Mouse (Mus musculus): ENCODE results near the gene Hcfc1r1. TPM values are rescaled to one million over a fixed set of nuclear protein-coding genes. Genes with fewer than 3 reads are reported as not detected.
A peak's percentile ranks its signal among the peaks of the same experiment; 100 is the strongest.

Gene Hcfc1r1
- 45.5 and 53.0 TPM in 2 replicates for polyA plus RNA-seq (2014; fragmentation: Nextera tagmentation; extraction: Ambion mirVana)

GRCm38 (mm10) chr17:23673424-23674073 lies at the start of gene Hcfc1r1, which contains the start of gene Thoc6:
TSS of gene Hcfc1r1 (plus strand) at chr17:23673596.
TSS of gene Thoc6 (minus strand) at chr17:23673882.
- peak within 1 kb of the TSS; percentile 55 for H3K4me3 ChIP-seq (ENCODE audit: low read depth, low read length)
- WGBS = under 1% methylated on average over 45 of the region's 45 CpGs
- peak; percentile 91 for ATAC-seq (ENCODE audit: insufficient number of reproducible peaks, low FRiP score, low TSS enrichment, low read depth)
- DNase-seq (ENCODE audit: low spot score) = peak; percentile 94
- peaks cover 18% of the 10 kb centered on the region for H3K27me3 ChIP-seq (ENCODE audit: control insufficient read depth, insufficient read depth, low read length)
- H3K4me1 ChIP-seq (ENCODE audit: control insufficient read depth, insufficient read depth, low read length) = peaks cover 23% of the 10 kb centered on the region
- no peak within 1 kb of the TSS; the same call in 1 of the 2 replicates for H3K27ac ChIP-seq (replicated peaks; ENCODE audit: low read depth, low read length)
- peaks cover 6% of the 10 kb centered on the region for H3K36me3 ChIP-seq (ENCODE audit: control insufficient read depth, insufficient read depth, low read length)
- peak within 1 kb of the TSS; percentile 61 for H3K9ac ChIP-seq (ENCODE audit: low read length)
- no peaks in the 10 kb centered on the region for H3K9me3 ChIP-seq (ENCODE audit: control insufficient read depth, low read length)
- H3K4me2 ChIP-seq (ENCODE audit: low read depth, severe bottlenecking) = peak within 1 kb of the TSS; percentile 76

- ATAC-seq (ENCODE audit: insufficient number of reproducible peaks, low FRiP score, low TSS enrichment, low read depth) = no peak
Measured at GRCm38 (mm10) chr17:23627813-23628212, 45.6 kb upstream of the Hcfc1r1 start.

GRCm38 (mm10) chr17:23630195-23631020 lies 43.0 kb upstream of the Hcfc1r1 start:
- Histone ChIP-seq H3K9me3 (ENCODE audit: control insufficient read depth, low read length) (no peaks in the 10 kb centered on the region), H3K36me3 (ENCODE audit: control insufficient read depth, insufficient read depth, low read length) (no peaks in the 10 kb centered on the region), H3K27me3 (ENCODE audit: control insufficient read depth, insufficient read depth, low read length) (no peaks in the 10 kb centered on the region), H3K4me3 (ENCODE audit: low read depth, low read length) (no peak overlapping the region), H3K27ac (replicated peaks; ENCODE audit: low read depth, low read length) (no peak overlapping the region), H3K9ac (ENCODE audit: low read length) (no peak overlapping the region), H3K4me1 (ENCODE audit: control insufficient read depth, insufficient read depth, low read length) (no peaks in the 10 kb centered on the region; the same call in 1 of the 2 replicates), H3K4me2 (ENCODE audit: low read depth, severe bottlenecking) (peak overlapping the region; percentile 33)
- WGBS = 17% methylated on average over 22 of the region's 22 CpGs
- peak; percentile 83 for ATAC-seq (ENCODE audit: insufficient number of reproducible peaks, low FRiP score, low TSS enrichment, low read depth)
- peak; percentile 86 for DNase-seq (ENCODE audit: low spot score)

More at GRCm38 (mm10) chr17:23627813-23628212, 45.6 kb upstream of the Hcfc1r1 start:
- H3K27me3 ChIP-seq (ENCODE audit: control insufficient read depth, insufficient read depth, low read length) = no peaks in the 10 kb centered on the region
- H3K4me2 ChIP-seq (ENCODE audit: low read depth, severe bottlenecking) = no peak overlapping the region
- H3K27ac ChIP-seq (replicated peaks; ENCODE audit: low read depth, low read length) = no peak overlapping the region
- H3K4me1 ChIP-seq (ENCODE audit: control insufficient read depth, insufficient read depth, low read length) = no peaks in the 10 kb centered on the region; the same call in 1 of the 2 replicates
- 42% methylated on average over 7 of the region's 7 CpGs for WGBS
- DNase-seq (ENCODE audit: low spot score) = no peak
- H3K36me3 ChIP-seq (ENCODE audit: control insufficient read depth, insufficient read depth, low read length) = no peaks in the 10 kb centered on the region
- no peaks in the 10 kb centered on the region for H3K9me3 ChIP-seq (ENCODE audit: control insufficient read depth, low read length)
- no peak overlapping the region for H3K4me3 ChIP-seq (ENCODE audit: low read depth, low read length)
- no peak overlapping the region for H3K9ac ChIP-seq (ENCODE audit: low read length)

- H3K9ac ChIP-seq (ENCODE audit: low read length) = no peak overlapping the region
- no peak overlapping the region for H3K27ac ChIP-seq (replicated peaks; ENCODE audit: low read depth, low read length)
- H3K4me2 ChIP-seq (ENCODE audit: low read depth, severe bottlenecking) = no peak overlapping the region
- WGBS = 77% methylated on average over 8 of the region's 8 CpGs
- no peak for ATAC-seq (ENCODE audit: insufficient number of reproducible peaks, low FRiP score, low TSS enrichment, low read depth)
- H3K27me3 ChIP-seq (ENCODE audit: control insufficient read depth, insufficient read depth, low read length) = no peaks in the 10 kb centered on the region
- no peak for DNase-seq (ENCODE audit: low spot score)
- H3K9me3 ChIP-seq (ENCODE audit: control insufficient read depth, low read length) = no peaks in the 10 kb centered on the region
- H3K36me3 ChIP-seq (ENCODE audit: control insufficient read depth, insufficient read depth, low read length) = no peaks in the 10 kb centered on the region
- no peaks in the 10 kb centered on the region; the same call in 1 of the 2 replicates for H3K4me1 ChIP-seq (ENCODE audit: control insufficient read depth, insufficient read depth, low read length)
- no peak overlapping the region for H3K4me3 ChIP-seq (ENCODE audit: low read depth, low read length)
Measured at GRCm38 (mm10) chr17:23631241-23631640, 42.2 kb upstream of the Hcfc1r1 start.

- ATAC-seq (ENCODE audit: insufficient number of reproducible peaks, low FRiP score, low TSS enrichment, low read depth) = peak; percentile 40; the same call in 1 of the 2 replicates
- Histone ChIP-seq H3K27ac (replicated peaks; ENCODE audit: low read depth, low read length) (no peak within 1 kb of the TSS), H3K4me1 (ENCODE audit: control insufficient read depth, insufficient read depth, low read length) (no peaks in the 10 kb centered on the region), H3K9me3 (ENCODE audit: control insufficient read depth, low read length) (no peaks in the 10 kb centered on the region), H3K4me3 (ENCODE audit: low read depth, low read length) (peak within 1 kb of the TSS; percentile 41), H3K27me3 (ENCODE audit: control insufficient read depth, insufficient read depth, low read length) (peaks cover 11% of the 10 kb centered on the region), H3K4me2 (ENCODE audit: low read depth, severe bottlenecking) (peak within 1 kb of the TSS; percentile 78), H3K9ac (ENCODE audit: low read length) (peak within 1 kb of the TSS; percentile 71), H3K36me3 (ENCODE audit: control insufficient read depth, insufficient read depth, low read length) (no peaks in the 10 kb centered on the region)
- 1% methylated on average over 58 of the region's 58 CpGs for WGBS
- peak; percentile 58 for DNase-seq (ENCODE audit: low spot score)
Measured at GRCm38 (mm10) chr17:23644613-23645495, 28.5 kb upstream of the Hcfc1r1 start, which contains the start of gene Mmp25. TSS of gene Mmp25 (minus strand) at chr17:23645277.

- Histone ChIP-seq H3K9ac (ENCODE audit: low read length) (no peak overlapping the region), H3K4me1 (ENCODE audit: control insufficient read depth, insufficient read depth, low read length) (no peaks in the 10 kb centered on the region), H3K4me2 (ENCODE audit: low read depth, severe bottlenecking) (no peak overlapping the region), H3K27ac (replicated peaks; ENCODE audit: low read depth, low read length) (no peak overlapping the region), H3K27me3 (ENCODE audit: control insufficient read depth, insufficient read depth, low read length) (peaks cover 11% of the 10 kb centered on the region), H3K36me3 (ENCODE audit: control insufficient read depth, insufficient read depth, low read length) (no peaks in the 10 kb centered on the region), H3K4me3 (ENCODE audit: low read depth, low read length) (no peak overlapping the region), H3K9me3 (ENCODE audit: control insufficient read depth, low read length) (no peaks in the 10 kb centered on the region)
- 38% methylated on average over 10 of the region's 10 CpGs for WGBS
- ATAC-seq (ENCODE audit: insufficient number of reproducible peaks, low FRiP score, low TSS enrichment, low read depth) (no peak), DNase-seq (ENCODE audit: low spot score) (no peak)
Measured at GRCm38 (mm10) chr17:23645894-23646293, 27.5 kb upstream of the Hcfc1r1 start.

- Histone ChIP-seq H3K27ac (replicated peaks; ENCODE audit: low read depth, low read length) (no peak overlapping the region), H3K4me3 (ENCODE audit: low read depth, low read length) (no peak overlapping the region), H3K36me3 (ENCODE audit: control insufficient read depth, insufficient read depth, low read length) (no peaks in the 10 kb centered on the region), H3K9ac (ENCODE audit: low read length) (no peak overlapping the region), H3K4me1 (ENCODE audit: control insufficient read depth, insufficient read depth, low read length) (no peaks in the 10 kb centered on the region), H3K9me3 (ENCODE audit: control insufficient read depth, low read length) (no peaks in the 10 kb centered on the region), H3K27me3 (ENCODE audit: control insufficient read depth, insufficient read depth, low read length) (no peaks in the 10 kb centered on the region), H3K4me2 (ENCODE audit: low read depth, severe bottlenecking) (no peak overlapping the region)
- 82% methylated on average over 6 of the region's 6 CpGs for WGBS
- ATAC-seq (ENCODE audit: insufficient number of reproducible peaks, low FRiP score, low TSS enrichment, low read depth) (no peak), DNase-seq (ENCODE audit: low spot score) (no peak)
Measured at GRCm38 (mm10) chr17:23651363-23651762, 22.0 kb upstream of the Hcfc1r1 start.

- no peaks in the 10 kb centered on the region for H3K27me3 ChIP-seq (ENCODE audit: control insufficient read depth, insufficient read depth, low read length)
- no peaks in the 10 kb centered on the region for H3K9me3 ChIP-seq (ENCODE audit: control insufficient read depth, low read length)
- no peak overlapping the region for H3K4me2 ChIP-seq (ENCODE audit: low read depth, severe bottlenecking)
- H3K4me1 ChIP-seq (ENCODE audit: control insufficient read depth, insufficient read depth, low read length) = no peaks in the 10 kb centered on the region
- no peaks in the 10 kb centered on the region for H3K36me3 ChIP-seq (ENCODE audit: control insufficient read depth, insufficient read depth, low read length)
- ATAC-seq (ENCODE audit: insufficient number of reproducible peaks, low FRiP score, low TSS enrichment, low read depth) (no peak), DNase-seq (ENCODE audit: low spot score) (no peak)
- WGBS = 86% methylated on average over 1 of the region's 2 CpGs
- no peak overlapping the region for H3K9ac ChIP-seq (ENCODE audit: low read length)
- H3K4me3 ChIP-seq (ENCODE audit: low read depth, low read length) = no peak overlapping the region
- no peak overlapping the region for H3K27ac ChIP-seq (replicated peaks; ENCODE audit: low read depth, low read length)
Measured at GRCm38 (mm10) chr17:23653324-23653723, 20.1 kb upstream of the Hcfc1r1 start.

Measured in limb, embryonic 11.5 days (tissue).